Mouse (Mus musculus): ENCODE data around the gene 6820408C15Rik. TPM values are rescaled to one million over a fixed set of nuclear protein-coding genes. Genes with fewer than 3 reads are reported as not detected.

The 6820408C15Rik gene
- total and polyA plus RNA-seq, 3 experiments, result not detected

GRCm38 (mm10) chr2:152410971-152411371 is 4.4 kb upstream of the 6820408C15Rik start:
- DNase-seq (ENCODE audit: extremely low read depth), result no peak
- Histone ChIP-seq H3K79me2 (replicated peaks; ENCODE audit: control insufficient read depth, extremely low read depth, insufficient read depth, poor library complexity, severe bottlenecking) (no peaks in the 10 kb centered on the region), H3K9me3 (replicated peaks; ENCODE audit: low read length) (peaks cover 26% of the 10 kb centered on the region), H3K36me3 (replicated peaks in 1 of 2; ENCODE audit: control insufficient read depth in 1 of 2, insufficient read depth in 1 of 2, low read length in 1 of 2) (no peaks in the 10 kb centered on the region), H3K4me2 (ENCODE audit: insufficient read depth, low read depth, poor library complexity, severe bottlenecking) (no peak overlapping the region), H3K4me3 (replicated peaks in 1 of 3; ENCODE audit: low read depth in 2 of 3, low read length in 2 of 3, poor library complexity in 1 of 3) (no peak overlapping the region), H3K9ac (ENCODE audit: insufficient read depth, low read depth) (no peak overlapping the region), H3K4me1 (ENCODE audit: control insufficient read depth in 1 of 2, insufficient read depth in 2 of 2) (peaks cover 3 to 5% of the 10 kb centered on the region in 2 experiments; a peak in 3 of 4 replicates), H3K27ac (ENCODE audit: insufficient read depth, low read depth) (no peak overlapping the region), H3K27me3 (replicated peaks) (peaks cover 27% of the 10 kb centered on the region)
- no peak for TF ChIP-seq TBP (conservative IDR thresholded peaks at IDR 0.05; ENCODE audit: low read depth, low read length)
- no peak for TF ChIP-seq RCOR1 (conservative IDR thresholded peaks at IDR 0.05; ENCODE audit: low read depth, low read length)
- no peak for TF ChIP-seq SMC3 (IDR thresholded peaks at IDR 0.05; ENCODE audit: low read depth, low read length)
- no peak for TF ChIP-seq NELFE (IDR thresholded peaks at IDR 0.05; ENCODE audit: low read depth, low read length)
- TF ChIP-seq CTCF (conservative IDR thresholded peaks at IDR 0.05 in 1 of 2, IDR thresholded peaks at IDR 0.05 in 1 of 2; ENCODE audit: low read depth in 2 of 2, low read length in 2 of 2), result no peak
- no peak for TF ChIP-seq MXI1 (IDR thresholded peaks at IDR 0.05; ENCODE audit: low read depth, low read length)
- TF ChIP-seq JUN (IDR thresholded peaks at IDR 0.05; ENCODE audit: insufficient read depth, low read depth, low read length), result no peak
- TF ChIP-seq IRF4 (IDR thresholded peaks at IDR 0.05; ENCODE audit: low read depth, low read length), result no peak
- no peak for TF ChIP-seq POLR2AphosphoS2 (IDR thresholded peaks at IDR 0.05; ENCODE audit: low read depth, low read length)
- TF ChIP-seq HCFC1 (IDR thresholded peaks at IDR 0.05; ENCODE audit: low read depth, low read length), result no peak
- no peak for TF ChIP-seq JUND (conservative IDR thresholded peaks at IDR 0.05; ENCODE audit: low read depth, low read length)
- no peak for TF ChIP-seq CHD2 (IDR thresholded peaks at IDR 0.05; ENCODE audit: low read length)
- no peak for TF ChIP-seq ZC3H11A (IDR thresholded peaks at IDR 0.05; ENCODE audit: low read depth, low read length)
- TF ChIP-seq USF1 (IDR thresholded peaks at IDR 0.05; ENCODE audit: low read depth, low read length), result no peak
- no peak for TF ChIP-seq KAT2A (IDR thresholded peaks at IDR 0.05; ENCODE audit: insufficient replicate concordance, low read length)
- TF ChIP-seq MEF2A (IDR thresholded peaks at IDR 0.05; ENCODE audit: borderline replicate concordance, low read depth, low read length), result no peak
- no peak for TF ChIP-seq MAFK (IDR thresholded peaks at IDR 0.05; ENCODE audit: insufficient replicate concordance, low read length)
- TF ChIP-seq ZMIZ1 (IDR thresholded peaks at IDR 0.05; ENCODE audit: low read depth, low read length), result no peak
- no peak for TF ChIP-seq EP300 (IDR thresholded peaks at IDR 0.05; ENCODE audit: low read length)
- dilution Hi-C loops (cut with MboI; ENCODE audit: extremely low pct_ligation_motif_present, extremely low pct_unique_long_range_greater_than_20kb, low sequenced_read_pairs), result no loop called here
- in situ Hi-C loops (cut with MboI; ENCODE audit: low pct_ligation_motif_present, low pct_unique_long_range_greater_than_20kb, low sequenced_read_pairs), result no loop called here

GRCm38 (mm10) chr2:152411471-152411870 is 3.9 kb upstream of the 6820408C15Rik start:
- Histone ChIP-seq H3K9me3 (replicated peaks; ENCODE audit: low read length) (peaks cover 30% of the 10 kb centered on the region), H3K4me3 (replicated peaks in 1 of 3; ENCODE audit: low read depth in 2 of 3, low read length in 2 of 3, poor library complexity in 1 of 3) (no peak overlapping the region), H3K27ac (ENCODE audit: insufficient read depth, low read depth) (no peak overlapping the region), H3K4me1 (ENCODE audit: control insufficient read depth in 1 of 2, insufficient read depth in 2 of 2) (peaks cover 0 to 2% of the 10 kb centered on the region in 2 experiments; a peak in 1 of 4 replicates), H3K4me2 (ENCODE audit: insufficient read depth, low read depth, poor library complexity, severe bottlenecking) (no peak overlapping the region), H3K36me3 (replicated peaks in 1 of 2; ENCODE audit: control insufficient read depth in 1 of 2, insufficient read depth in 1 of 2, low read length in 1 of 2) (no peaks in the 10 kb centered on the region), H3K9ac (ENCODE audit: insufficient read depth, low read depth) (no peak overlapping the region), H3K27me3 (replicated peaks) (peaks cover 23% of the 10 kb centered on the region), H3K79me2 (replicated peaks; ENCODE audit: control insufficient read depth, extremely low read depth, insufficient read depth, poor library complexity, severe bottlenecking) (no peaks in the 10 kb centered on the region)
- in situ Hi-C loops (cut with MboI; ENCODE audit: low pct_ligation_motif_present, low pct_unique_long_range_greater_than_20kb, low sequenced_read_pairs) (no loop called here), dilution Hi-C loops (cut with MboI; ENCODE audit: extremely low pct_ligation_motif_present, extremely low pct_unique_long_range_greater_than_20kb, low sequenced_read_pairs) (no loop called here)
- TF ChIP-seq ZNF384 (IDR thresholded peaks at IDR 0.05; ENCODE audit: low read depth, low read length) (no peak), NELFE (IDR thresholded peaks at IDR 0.05; ENCODE audit: low read depth, low read length) (no peak), MAZ (IDR thresholded peaks at IDR 0.05; ENCODE audit: low read depth, low read length) (no peak), HCFC1 (IDR thresholded peaks at IDR 0.05; ENCODE audit: low read depth, low read length) (no peak), PAX5 (IDR thresholded peaks at IDR 0.05; ENCODE audit: low read length) (no peak), MYC (IDR thresholded peaks at IDR 0.05; ENCODE audit: low read depth, low read length) (no peak), IRF4 (IDR thresholded peaks at IDR 0.05; ENCODE audit: low read depth, low read length) (no peak), TBP (conservative IDR thresholded peaks at IDR 0.05; ENCODE audit: low read depth, low read length) (no peak)
- no peak for DNase-seq (ENCODE audit: extremely low read depth)

Measured in CH12.LX (cell line).